Comparison of ENCODE assay signal across 12 mouse cellular contexts in genomic region chrX:99561995-99562394, GRCm38 (mm10).
DNase-seq lines count a peak whose midpoint lies in the region; ATAC-seq and TF ChIP-seq lines count a peak whose summit lies in the region.
"Had no signal": no experiment of that assay in that cellular context is flagged by ENCODE, and none has a peak within 500 bp of the region (broad histone marks: within the 10 kb centered on the region; RNA-seq: fewer than 3 reads in every experiment).

No protein-coding gene starts in this region.

- no peak overlapping the region for H3K9ac ChIP-seq in forebrain, embryonic 13.5 days
- H3K9ac ChIP-seq in neural tube, embryonic 15.5 days (replicated peaks), result no peak overlapping the region
- H3K9ac ChIP-seq: heart, embryonic 13.5 days; lung, embryonic 14.5 days had no signal

- no peak overlapping the region for H3K4me2 ChIP-seq in forebrain, embryonic 13.5 days
- H3K4me2 ChIP-seq in neural tube, embryonic 15.5 days, result no peak overlapping the region
- H3K4me2 ChIP-seq: heart, embryonic 13.5 days; lung, embryonic 14.5 days had no signal

- ATAC-seq in forebrain, embryonic 13.5 days, result peak; percentile 78
- peak; percentile 45; the same call in 1 of the 2 replicates for ATAC-seq in neural tube, embryonic 15.5 days (ENCODE audit: low FRiP score)

- H3K36me3 ChIP-seq in forebrain, embryonic 13.5 days (ENCODE audit: poor library complexity, severe bottlenecking), result no peaks in the 10 kb centered on the region
- no peaks in the 10 kb centered on the region for H3K36me3 ChIP-seq in neural tube, embryonic 15.5 days
- H3K36me3 ChIP-seq: heart, embryonic 13.5 days had no signal

- H3K9me3 ChIP-seq in forebrain, embryonic 13.5 days (replicated peaks), result no peaks in the 10 kb centered on the region
- H3K9me3 ChIP-seq in neural tube, embryonic 15.5 days (replicated peaks), result no peaks in the 10 kb centered on the region
- H3K9me3 ChIP-seq: heart, embryonic 13.5 days had no signal

- DNase-seq in lung, postnatal 10 days, result peak; percentile 17
- DNase-seq in lung, adult 2 months, result no peak
- peak; percentile 21 to 29 for DNase-seq in layer of hippocampus, adult 8-10 months (ENCODE audit: low spot score in 2 of 2)
- no peak for DNase-seq in ovary, postnatal 14 days (ENCODE audit: low spot score)
- DNase-seq in kidney, adult 9 months, result no peak
- DNase-seq in yolk sac, embryonic 10.5 days (ENCODE audit: low spot score), result no peak
- DNase-seq: adrenal gland, adult 2 months; kidney, adult 18-20 months; lung, embryonic 14.5 days had no signal

- 69% methylated on average over 8 of the region's 8 CpGs for WGBS in lung, adult 2 months
- 22% methylated on average over 7 of the region's 8 CpGs for WGBS in forebrain, embryonic 13.5 days
- WGBS in neural tube, embryonic 15.5 days, result 44% methylated on average over 8 of the region's 8 CpGs

- peaks cover 26% of the 10 kb centered on the region; the same call in 1 of the 2 replicates for H3K27me3 ChIP-seq in forebrain, embryonic 13.5 days
- peaks cover 67% of the 10 kb centered on the region for H3K27me3 ChIP-seq in neural tube, embryonic 15.5 days (replicated peaks)

- TF ChIP-seq POLR2A in lung, adult 2 months (IDR thresholded peaks at IDR 0.05; ENCODE audit: borderline replicate concordance, extremely low read depth, low read depth, low read length), result no peak

- H3K4me1 ChIP-seq in lung, adult 2 months (ENCODE audit: control insufficient read depth, insufficient read depth, low read length), result no peaks in the 10 kb centered on the region
- H3K4me1 ChIP-seq in forebrain, embryonic 13.5 days, result peaks cover 56% of the 10 kb centered on the region
- H3K4me1 ChIP-seq in neural tube, embryonic 15.5 days, result peaks cover 7% of the 10 kb centered on the region; the same call in 1 of the 2 replicates

- H3K27ac ChIP-seq in forebrain, embryonic 13.5 days, result peak overlapping the region; percentile 73
- H3K27ac ChIP-seq in neural tube, embryonic 15.5 days (replicated peaks), result no peak overlapping the region
- H3K27ac ChIP-seq: heart, embryonic 13.5 days had no signal

- TF ChIP-seq CTCF in lung, adult 2 months (IDR thresholded peaks at IDR 0.05; ENCODE audit: insufficient read depth, low read length), result no peak

- H3K4me3 ChIP-seq in lung, adult 2 months (replicated peaks; ENCODE audit: extremely low read depth, low read depth, low read length), result no peak overlapping the region
- no peak overlapping the region for H3K4me3 ChIP-seq in forebrain, embryonic 13.5 days
- no peak overlapping the region for H3K4me3 ChIP-seq in neural tube, embryonic 15.5 days (replicated peaks)
- H3K4me3 ChIP-seq: heart, embryonic 13.5 days had no signal

Comparison
In these comparisons a context has a peak if more than half of its experiments do, and no peak if none do; other contexts are left out.
1. DNase-seq: peak in lung, postnatal 10 days (single experiment) and layer of hippocampus, adult 8-10 months (2 of 2); none in lung, adult 2 months (single experiment), ovary, postnatal 14 days (single experiment), kidney, adult 9 months (single experiment) and yolk sac, embryonic 10.5 days (single experiment).